Mouse (Mus musculus): ENCODE results near the gene Mllt6. TPM values are rescaled to one million over a fixed set of nuclear protein-coding genes. Genes with fewer than 3 reads are reported as not detected.
"Not testable (repeated sequence)": the region's sequence is repeated elsewhere in the genome, so short reads cannot be mapped to it uniquely, and the experiment has no call there.

The Mllt6 gene
- 1.9 and 2.4 TPM in 2 replicates for polyA plus RNA-seq (2015; fragmentation: Nextera tagmentation; extraction: Ambion mirVana)

DNA sequence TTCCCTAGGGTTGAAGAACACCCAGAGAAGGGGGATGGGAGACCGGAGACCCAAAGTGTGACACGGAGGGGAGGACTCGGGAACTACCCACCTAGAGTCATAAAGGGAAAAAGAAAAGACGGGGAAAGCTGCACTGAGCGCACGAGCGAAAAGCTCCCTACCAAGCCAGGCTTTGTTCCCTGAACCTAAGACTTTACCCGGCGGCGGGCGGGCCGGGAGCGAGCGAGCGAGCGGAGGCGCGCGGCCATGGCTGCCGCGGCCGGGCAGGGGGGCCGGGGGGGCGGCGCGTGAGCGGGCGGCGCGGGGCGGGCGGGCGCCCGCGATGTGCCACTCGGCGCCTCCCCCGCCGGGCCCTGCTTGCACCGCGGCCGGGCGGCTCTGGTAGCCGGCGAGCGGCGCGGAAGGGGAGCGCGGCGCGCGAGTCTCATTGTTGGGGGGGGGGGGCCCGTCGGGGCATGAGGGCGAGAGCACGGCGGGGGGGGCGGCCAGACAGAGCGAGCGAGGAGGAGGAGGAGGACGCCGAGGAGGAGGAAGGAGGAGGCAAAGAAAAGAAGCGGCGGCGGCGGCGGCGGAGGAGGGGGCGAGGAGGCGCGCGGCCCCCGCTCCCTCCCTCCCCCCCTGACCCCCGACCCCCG, at the start of gene Mllt6:
Mllt6 (plus strand) TSS at position 522 of the 635 bp plus-strand sequence.
- peak; percentile 70 for DNase-seq (ENCODE audit: low spot score)

DNA sequence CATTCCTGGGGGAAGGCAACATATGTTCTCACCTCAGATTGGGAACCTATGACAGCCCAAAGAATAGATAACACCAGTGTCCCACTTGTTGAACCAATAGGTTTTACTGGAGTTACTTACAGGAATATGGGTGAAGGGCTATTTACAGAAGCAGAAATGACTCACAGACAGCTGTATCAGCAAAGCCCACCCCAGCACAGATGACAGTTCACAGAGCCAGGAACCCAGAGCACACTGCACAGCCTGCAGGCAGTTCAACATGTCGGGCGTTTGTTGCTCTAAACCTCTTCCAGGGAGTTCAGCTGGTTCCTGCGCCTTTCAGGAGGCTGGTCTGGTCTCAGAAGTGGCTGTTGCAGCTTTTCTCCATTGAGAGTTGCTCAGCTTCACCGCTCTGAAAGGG, 47.9 kb upstream of the Mllt6 start:
- no peak for DNase-seq (ENCODE audit: low spot score)

DNA sequence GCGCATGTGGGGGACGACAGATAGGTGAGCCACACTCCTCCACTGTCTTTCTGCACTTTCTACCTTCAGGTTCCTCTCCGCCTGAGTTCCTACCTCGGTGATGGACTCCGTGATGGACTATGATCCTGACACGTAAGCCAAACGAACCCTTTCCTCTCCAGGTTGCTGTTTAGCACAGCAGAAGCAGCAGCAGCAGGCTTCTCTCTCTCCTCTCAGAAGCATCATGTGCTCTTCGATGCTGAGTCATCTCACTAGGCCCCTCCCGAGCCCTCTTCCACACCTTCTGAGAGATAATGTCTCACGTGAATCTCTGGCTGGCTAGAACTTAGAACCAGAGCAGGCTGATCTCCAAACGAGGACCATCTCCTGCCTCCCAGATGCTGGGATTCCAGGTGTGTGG, 44.8 kb upstream of the Mllt6 start:
- no peak for DNase-seq (ENCODE audit: low spot score)

DNA sequence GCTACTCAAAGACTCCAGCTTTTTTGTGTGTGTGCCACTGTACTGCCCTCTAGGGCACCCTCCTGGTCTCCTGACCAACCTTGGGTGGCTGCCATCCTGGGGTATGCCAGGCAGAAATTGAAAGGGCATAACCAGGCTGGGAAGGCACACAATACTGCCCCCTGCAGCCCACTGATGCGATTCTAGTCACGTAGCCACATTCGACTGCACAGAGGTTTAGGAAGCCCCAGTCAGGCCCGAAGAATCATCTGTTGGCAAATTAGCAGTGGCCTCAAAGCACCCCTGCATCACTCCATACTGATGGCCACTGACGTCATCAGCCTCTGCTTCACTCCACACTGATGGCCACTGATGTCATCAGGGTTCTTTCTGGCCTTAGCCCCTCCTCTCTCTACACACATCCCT, 43.8 kb upstream of the Mllt6 start:
- no peak for DNase-seq (ENCODE audit: low spot score)

DNA sequence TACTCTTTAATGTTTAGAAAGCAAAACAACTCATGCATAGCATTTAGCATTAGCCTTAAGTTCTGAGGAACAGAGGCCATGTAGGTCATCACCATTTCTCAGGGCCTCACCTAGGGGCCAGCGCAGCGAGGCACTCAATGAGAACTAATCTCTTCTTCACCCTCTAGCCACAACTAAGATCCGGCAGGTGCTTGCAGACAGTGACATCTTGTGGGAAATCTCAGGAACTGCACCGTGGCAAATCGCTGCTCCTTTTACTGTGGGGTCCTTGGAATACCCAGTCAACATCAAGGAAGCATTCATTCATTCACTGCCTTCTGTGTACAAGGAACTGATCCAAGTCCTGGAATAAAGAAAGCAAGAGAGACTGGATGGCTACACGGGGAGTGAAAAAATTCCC, 40.8 kb upstream of the Mllt6 start:
- peak; percentile 75 for DNase-seq (ENCODE audit: low spot score)

DNA sequence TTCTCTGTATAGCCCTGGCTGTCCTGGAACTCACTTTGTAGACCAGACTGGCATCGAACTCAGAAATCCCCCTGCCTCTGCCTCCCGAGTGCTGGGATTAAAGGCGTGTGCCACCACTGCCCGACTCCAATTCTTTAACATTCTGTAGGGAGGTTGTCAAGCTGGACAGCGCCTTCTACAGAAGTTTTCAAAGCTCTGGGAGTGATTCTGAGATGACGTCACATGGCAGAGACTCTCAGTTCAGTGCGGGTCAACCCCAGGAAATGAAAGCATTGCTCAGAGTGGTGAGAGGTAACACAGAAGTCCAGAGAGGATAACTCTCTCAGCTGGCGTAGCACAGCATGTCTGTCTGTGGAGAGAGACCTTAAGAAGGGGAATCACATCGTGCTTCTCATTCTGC, 40.0 kb upstream of the Mllt6 start:
- DNase-seq (ENCODE audit: low spot score), result no peak

DNA sequence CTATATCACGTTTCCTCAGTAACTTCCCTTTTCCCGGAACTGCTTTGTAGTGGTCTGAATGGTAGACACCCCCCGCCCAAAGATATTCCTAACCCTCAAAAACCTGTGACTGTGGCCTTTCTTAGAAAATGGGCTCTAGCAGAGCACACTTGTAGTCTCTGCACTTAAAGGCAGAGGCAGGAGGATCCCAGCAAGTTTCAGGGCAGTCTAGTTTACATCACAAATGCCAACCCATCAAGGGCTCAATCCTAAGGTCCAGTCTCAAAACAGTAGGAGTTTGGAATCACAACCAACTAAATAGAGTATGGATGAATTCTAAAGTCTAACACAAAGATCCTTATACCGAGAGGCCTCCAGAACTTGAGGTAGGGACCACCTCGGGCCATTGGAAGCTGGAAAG, 37.7 kb upstream of the Mllt6 start:
- DNase-seq (ENCODE audit: low spot score), result no peak

DNA sequence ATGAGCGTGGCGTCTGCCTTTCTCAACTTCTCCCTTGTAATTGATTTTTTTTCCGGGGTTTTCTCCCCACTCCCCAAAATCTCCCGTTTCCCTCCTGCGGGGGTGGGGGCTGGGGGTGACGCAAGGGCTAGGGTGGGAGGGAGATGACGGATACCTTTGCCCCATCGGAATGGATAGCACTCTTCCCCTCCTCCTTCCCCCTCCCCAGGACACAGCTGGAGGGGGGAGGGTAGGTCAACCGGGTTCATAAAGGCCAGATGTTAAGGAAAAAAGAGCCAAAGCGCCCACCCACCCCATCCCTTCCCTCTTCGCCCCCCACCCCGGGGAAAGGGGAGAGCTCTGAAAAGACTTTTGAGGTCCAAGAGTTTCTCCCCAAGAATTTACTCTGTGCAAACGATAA, 36.8 kb upstream of the Mllt6 start:
- DNase-seq (ENCODE audit: low spot score), result no peak

DNA sequence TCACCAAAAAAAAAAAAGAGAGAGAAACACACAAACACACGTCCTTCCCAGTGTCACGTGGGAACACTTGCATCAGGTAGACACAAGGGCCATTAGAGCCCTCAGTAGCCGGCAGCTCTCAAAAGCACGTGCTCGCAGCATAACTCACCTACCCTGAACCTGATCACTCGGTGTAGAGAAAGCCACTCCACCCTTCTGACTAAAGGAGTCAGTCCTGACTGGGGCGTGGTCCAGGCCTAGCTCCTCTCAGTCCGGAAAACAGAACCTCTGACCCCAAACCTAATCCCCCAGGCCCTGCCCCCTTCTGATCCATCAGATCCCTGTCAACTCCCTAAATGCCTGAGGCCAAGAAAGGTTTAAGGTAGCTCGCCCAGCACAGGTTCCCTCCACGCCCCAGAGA, 36.4 kb upstream of the Mllt6 start:
- DNase-seq (ENCODE audit: low spot score), result no peak

DNA sequence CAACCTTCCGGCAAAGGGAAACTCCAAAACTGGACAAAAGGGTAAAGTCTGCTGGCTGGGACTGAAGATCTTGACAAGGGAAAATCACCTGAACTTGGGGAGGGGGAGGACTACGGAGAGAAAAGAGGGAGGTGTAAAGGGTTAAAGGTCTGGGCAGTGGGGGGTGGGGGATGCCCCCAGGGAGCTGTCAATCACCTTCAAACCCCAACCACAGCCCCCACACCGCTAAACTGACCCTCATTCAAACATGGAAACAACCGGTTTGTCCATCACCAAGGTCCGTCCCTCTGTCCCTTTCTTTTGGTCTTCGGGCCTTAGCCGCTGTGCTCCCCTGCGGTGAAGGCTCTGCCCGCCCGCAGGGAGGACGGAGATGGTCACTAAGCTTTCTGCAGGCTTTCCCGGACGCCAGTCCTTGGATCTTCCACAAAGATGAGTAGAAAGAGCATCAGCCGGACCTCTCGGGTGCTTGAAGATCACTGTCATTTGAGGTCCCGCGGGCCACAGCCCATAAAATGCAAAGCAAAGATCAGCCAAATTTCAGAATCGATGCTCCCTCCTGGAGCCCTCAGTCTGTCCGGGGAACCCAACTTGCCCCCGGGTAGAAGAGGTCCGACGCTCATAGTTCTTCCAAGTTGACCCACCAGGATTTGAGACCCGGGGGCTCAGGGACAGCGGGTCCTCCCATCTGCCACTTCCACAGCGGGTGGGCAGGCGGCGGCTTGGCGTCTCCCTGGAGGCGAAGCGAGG, 35.5 kb upstream of the Mllt6 start:
- no peak for DNase-seq (ENCODE audit: low spot score)

DNA sequence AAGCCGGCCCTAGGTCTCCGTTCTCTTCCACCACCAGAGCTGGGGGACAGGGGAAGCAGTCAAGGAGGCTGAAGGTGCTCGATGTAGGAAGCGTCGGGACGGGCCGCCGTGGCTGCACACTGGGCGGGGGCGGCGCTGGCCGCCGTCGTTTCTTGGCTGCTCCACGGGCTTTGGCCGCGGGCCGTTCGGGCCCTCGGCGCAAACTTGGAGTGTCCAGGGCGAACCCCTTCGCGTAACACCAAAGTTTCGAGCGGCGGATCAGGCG, 35.0 kb upstream of the Mllt6 start:
- no peak for DNase-seq (ENCODE audit: low spot score)

DNA sequence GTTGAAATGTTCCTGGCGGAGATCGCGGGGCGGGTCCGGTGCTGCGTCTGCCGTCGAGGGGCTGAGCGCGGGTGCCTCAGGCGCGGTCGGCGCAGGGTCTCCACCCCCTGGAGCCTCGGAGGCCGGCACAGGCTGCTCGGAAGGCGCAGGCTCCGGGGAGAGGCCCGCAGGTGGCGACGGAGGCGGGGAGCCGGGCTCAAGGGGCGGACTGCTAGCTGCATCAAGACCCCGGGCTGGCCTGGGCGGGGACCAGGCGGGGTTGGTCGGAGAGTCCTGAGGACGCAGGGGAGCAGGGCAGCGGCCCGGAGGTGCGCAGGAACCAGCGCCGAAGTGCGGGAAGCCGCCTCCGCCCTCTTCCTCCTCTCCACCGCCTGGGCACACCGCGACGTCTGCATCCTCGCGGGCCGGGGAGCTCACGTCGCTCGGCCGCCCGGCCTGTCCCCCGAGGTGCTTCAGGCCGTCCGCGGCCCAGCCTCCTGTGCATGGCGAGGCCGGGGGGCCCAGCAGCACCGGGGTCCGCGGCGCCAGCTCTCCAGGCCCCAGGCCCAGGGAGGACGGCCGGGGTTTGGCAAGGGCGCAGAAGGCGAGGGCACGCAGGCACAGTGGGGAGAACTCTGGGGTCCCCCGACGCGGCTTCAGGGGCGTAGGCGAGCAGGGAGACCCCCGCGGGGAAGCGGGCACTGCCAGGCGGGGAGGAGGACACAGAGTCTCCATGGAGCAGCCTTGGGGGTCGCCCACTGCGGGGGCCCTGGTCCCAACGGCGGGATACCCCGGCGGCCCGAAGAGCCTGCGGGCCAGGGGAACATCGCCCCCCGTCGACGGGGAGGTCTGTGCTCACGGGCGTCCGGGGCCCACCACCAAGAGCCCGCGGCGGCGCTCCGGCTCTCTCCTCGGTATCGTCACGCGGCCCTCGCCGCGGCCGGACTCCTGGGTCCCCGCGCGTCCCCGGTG, 34.4 kb upstream of the Mllt6 start:
- DNase-seq (ENCODE audit: low spot score), result no peak

DNA sequence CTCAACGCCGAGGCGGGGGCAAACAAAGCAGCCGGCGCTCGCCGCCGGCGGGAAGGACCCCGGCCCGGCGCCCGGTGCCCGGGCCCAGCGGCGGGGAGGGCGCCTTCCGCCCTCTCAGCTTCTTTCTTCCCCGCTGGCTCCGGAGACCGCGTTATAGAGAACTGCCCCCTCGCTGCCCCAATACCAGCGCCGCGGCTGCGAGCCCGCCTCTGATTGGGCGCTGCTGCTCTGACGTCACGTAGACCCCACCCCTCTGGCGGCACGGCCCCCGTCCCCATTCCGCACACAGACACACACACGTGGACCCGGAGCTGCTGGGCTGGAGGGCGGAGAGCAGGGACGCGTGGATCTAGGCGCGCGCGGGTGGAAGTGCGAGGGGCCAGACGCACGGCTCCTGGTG, 33.6 kb upstream of the Mllt6 start, which contains the start of gene Epop:
Epop (minus strand) TSS at position 127 of the 400 bp plus-strand sequence.
- DNase-seq (ENCODE audit: low spot score), result peak; percentile 81

DNA sequence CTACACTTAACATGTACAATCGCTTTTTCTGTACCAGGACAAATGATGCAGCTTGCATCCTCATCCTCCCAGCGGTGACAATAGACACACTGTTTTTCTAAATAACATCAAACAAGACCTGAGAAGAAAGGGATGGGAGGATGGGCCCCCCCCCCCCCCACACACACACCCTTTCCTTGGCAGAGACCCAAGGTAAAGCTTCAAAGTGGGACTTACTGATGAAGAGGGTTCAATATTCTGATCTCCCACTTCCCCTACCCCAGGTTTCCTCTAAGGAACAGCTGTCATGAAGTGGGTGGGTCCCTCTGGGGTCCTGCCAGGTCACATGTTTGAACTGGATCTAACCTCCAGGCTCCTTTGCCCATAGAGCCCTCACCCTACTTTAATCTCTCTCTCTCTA, 32.2 kb upstream of the Mllt6 start:
- DNase-seq (ENCODE audit: low spot score), result no peak

DNA sequence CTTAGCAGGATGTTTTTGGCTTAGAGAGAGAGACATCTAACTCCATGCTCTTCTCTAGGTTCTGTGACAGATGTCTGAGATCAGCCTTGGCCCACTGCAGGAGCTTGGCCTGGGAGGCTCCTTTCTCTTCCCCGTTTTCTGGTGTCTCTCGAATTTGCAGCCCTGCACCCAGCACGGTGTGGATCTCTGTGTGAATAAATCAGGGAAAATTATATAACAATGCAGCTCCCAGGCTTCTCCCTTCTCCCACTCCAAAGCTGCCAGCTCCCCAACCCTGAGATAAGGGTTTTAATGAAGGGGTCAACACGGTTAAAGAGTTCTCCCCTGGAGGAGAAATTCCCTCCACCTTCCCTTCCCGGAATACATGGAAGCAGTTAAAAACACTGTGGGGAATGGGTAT, 31.7 kb upstream of the Mllt6 start:
- no peak for DNase-seq (ENCODE audit: low spot score)

DNA sequence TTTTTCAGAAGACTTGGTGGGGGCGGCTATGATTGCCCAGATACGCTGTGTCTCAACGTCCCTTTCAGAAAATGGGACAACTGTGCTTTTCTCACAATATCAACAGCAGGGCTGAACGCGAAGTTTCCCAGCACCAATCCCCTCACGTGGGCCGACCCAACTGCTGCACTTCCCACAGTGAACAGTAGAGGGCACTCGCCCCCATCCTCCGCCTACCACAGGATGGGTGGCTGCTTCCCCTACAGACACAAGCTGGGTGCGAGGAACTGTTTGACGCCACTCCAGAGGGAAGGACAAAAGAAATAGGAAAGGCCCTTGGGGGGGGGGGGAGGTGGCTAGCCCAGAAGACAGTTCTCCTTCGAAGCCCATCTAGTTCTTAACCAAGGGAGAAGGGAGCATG, 31.3 kb upstream of the Mllt6 start:
- peak; percentile 81 for DNase-seq (ENCODE audit: low spot score)

DNA sequence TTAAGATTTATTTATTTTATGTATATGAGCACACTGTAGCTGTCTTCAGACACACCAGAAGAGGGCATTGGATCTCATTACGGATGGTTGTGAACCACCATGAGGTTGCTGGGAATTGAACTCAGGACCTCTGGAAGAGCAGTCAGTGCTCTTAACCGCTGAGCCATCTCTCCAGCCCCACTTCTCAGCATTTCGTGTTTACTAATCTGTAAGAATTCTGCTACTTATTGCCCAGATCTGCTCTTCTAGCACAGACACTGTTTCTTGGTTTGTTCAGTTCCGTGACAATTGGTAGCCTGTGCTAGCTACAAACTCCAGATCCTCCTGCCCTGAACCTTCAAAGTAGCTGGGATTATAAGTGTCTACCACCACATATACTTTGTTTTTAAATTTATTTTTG, 30.8 kb upstream of the Mllt6 start:
- DNase-seq (ENCODE audit: low spot score), result not testable (repeated sequence)

DNA sequence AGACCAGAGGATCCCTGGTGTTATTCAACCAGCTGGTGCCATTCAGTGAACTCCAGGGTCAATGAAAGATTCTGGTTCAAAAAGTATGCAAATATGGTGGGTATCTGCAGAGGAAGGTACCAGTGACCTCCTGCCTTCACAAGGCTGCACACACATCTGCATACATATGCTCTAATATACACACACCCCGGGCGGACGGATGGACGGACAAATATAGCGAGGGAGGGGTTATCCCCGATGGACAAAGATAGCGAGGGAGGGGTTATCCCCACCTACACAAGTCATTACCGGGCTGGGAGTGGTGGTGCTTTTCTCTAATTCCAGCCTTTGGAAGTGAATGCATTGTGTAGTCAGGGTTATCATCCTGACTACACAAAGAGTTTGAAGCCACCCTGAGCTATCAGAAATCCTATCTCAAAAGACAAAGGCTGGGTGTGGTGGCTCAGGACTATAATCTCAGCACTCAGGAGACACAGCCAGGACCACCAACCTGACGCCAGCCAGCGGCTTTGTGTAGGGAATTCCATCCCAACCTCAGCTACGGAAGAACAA, 27.7 kb upstream of the Mllt6 start:
- no peak for DNase-seq (ENCODE audit: low spot score)

DNA sequence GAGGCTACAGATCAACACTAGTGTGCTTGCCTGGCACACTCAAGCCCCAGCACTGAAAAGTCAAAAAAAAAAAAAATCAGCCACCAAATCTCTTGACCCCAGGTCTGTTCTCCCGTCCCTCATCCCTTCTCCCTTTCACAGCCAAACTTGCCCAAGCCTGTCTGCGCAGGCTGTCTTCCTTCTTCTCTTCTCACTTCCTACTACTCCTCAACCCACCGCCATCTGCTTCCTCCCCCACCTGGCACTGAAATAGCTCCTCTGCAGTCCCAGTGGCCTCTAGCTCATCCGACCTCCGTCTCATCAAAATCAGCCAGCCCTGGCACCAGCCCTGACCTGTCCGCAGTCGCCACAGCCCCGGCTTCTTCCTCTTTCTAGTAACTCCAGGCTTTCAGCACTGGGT, 21.5 kb upstream of the Mllt6 start:
- no peak for DNase-seq (ENCODE audit: low spot score)

DNA sequence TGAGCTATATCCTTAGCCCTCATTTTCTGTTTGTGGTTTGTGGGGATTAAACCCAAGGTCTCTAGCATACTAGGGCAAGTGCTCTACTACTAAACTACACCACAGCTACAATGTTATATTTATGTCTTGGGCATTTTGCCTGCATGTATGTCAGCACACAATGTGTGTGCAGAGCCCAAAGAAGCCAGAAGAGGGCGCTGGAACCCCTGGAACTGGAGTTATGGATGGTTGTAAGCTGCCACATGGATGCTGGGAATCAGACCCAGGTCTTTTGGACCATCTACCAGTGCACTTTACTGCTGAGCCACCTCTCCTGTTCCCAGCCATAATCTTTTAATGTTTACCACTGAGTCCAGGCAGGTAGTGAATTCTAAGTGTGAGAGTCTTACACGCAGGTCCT, 20.5 kb upstream of the Mllt6 start:
- no peak for DNase-seq (ENCODE audit: low spot score)

DNA sequence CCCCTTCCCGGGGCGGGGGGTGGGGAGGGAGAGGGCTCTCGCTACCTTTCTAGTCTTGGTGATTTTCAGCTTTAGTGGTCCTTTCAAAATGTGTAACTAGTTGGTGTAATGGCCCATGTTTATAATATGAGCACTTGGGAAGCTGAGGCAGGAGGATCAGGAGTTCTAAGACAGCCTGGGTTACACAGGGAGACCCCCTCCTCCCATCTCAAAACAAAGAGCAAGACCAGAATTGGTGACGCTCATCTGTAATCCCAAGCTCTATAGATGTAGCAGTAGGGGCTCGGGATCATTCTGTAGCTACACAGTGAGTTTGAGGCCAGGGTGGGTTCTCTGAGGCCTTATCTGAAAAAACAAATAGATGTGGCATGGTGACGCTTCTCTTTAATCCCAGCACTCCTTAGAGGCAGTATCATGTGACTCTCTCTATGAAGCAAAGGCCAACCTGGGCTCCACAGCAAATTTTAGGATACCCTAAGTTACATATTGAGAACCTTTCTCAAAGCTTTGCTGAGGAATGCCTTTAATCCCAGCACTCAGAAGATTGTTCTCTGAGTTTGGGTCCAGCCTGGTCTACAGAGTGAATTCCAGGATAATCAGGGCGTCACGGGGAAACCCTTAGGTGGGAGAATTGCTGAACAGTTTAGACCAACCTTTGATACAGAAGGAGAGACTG, 19.7 kb upstream of the Mllt6 start:
- no peak for DNase-seq (ENCODE audit: low spot score)

All from thymus, postnatal 0 days (tissue).